Mouse (Mus musculus) effector memory CD4-positive, alpha-beta T cell, adult 7 months (primary cell): ENCODE data around the gene Dpm3. TPM values are rescaled to one million over a fixed set of nuclear protein-coding genes. Genes with fewer than 3 reads are reported as not detected.

Experiments used
- polyA plus RNA-seq: library from polyadenylated mRNA; unstranded; fragments of 100-300 nt; shearing (Covaris generic); gene quantifications from one replicate; pipeline ENCODE4 v1.2.1, GENCODE M21; 2017

Dpm3 gene
- 76.3 TPM for polyA plus RNA-seq

GRCm38 (mm10) chr3:89259076-89259475 lies at the start of gene Dpm3:
Gene Dpm3 (plus strand): TSS chr3:89259358.

GRCm38 (mm10) chr3:89214681-89215411 lies 44.3 kb upstream of the Dpm3 start, which contains the start of gene Thbs3:
Gene Thbs3 (plus strand): TSS chr3:89215180.

GRCm38 (mm10) chr3:89226900-89227299 lies 32.3 kb upstream of the Dpm3 start, which contains the start of gene Mtx1:
Gene Mtx1 (minus strand): TSS chr3:89227088.

GRCm38 (mm10) chr3:89228836-89229235 lies 30.3 kb upstream of the Dpm3 start, which contains the start of gene Muc1:
Gene Muc1 (plus strand): TSS chr3:89229057.

GRCm38 (mm10) chr3:89245688-89246171 lies 13.4 kb upstream of the Dpm3 start, which contains the start of gene Krtcap2:
Gene Krtcap2 (plus strand): TSS chr3:89245966.

GRCm38 (mm10) chr3:89246261-89247100 lies 12.7 kb upstream of the Dpm3 start, which contains the start of gene Trim46:
Gene Trim46 (minus strand): TSS chr3:89246309.

GRCm38 (mm10) chr3:89270051-89270755 lies 11.0 kb downstream of the Dpm3 start, which contains the start of gene Slc50a1:
Gene Slc50a1 (minus strand): TSS chr3:89270570.

GRCm38 (mm10) chr3:89280606-89281511 lies 21.7 kb downstream of the Dpm3 start, which contains the start of gene Efna1:
Gene Efna1 (minus strand): TSS chr3:89281142.

Other genes with a start within 250 kb of the Dpm3 start
- 76.9 TPM for gene Rusc1, start 166.0 kb upstream of the Dpm3 start, polyA plus RNA-seq
- gene Gm43738, start 158.3 kb upstream of the Dpm3 start, polyA plus RNA-seq = not detected
- gene Fdps, start 157.4 kb upstream of the Dpm3 start, polyA plus RNA-seq = 39.4 TPM
- not detected for gene Pklr, start 123.2 kb upstream of the Dpm3 start, polyA plus RNA-seq
- 0.48 TPM for gene Hcn3, start 99.2 kb upstream of the Dpm3 start, polyA plus RNA-seq
- 80.7 TPM for gene Clk2, start 94.6 kb upstream of the Dpm3 start, polyA plus RNA-seq
- 240 TPM for gene Scamp3, start 81.9 kb upstream of the Dpm3 start, polyA plus RNA-seq
- 102 TPM for gene Fam189b, start 76.2 kb upstream of the Dpm3 start, polyA plus RNA-seq
- 106 TPM for gene Gba, start 56.4 kb upstream of the Dpm3 start, polyA plus RNA-seq
- 2.3 TPM for gene Thbs3, start 44.2 kb upstream of the Dpm3 start, polyA plus RNA-seq
- gene Mtx1, start 32.3 kb upstream of the Dpm3 start, polyA plus RNA-seq = 86.4 TPM
- 12.5 TPM for gene Muc1, start 30.3 kb upstream of the Dpm3 start, polyA plus RNA-seq
- gene Krtcap2, start 13.4 kb upstream of the Dpm3 start, polyA plus RNA-seq = 246 TPM
- 2.6 TPM for gene Trim46, start 13.0 kb upstream of the Dpm3 start, polyA plus RNA-seq
- 134 TPM for gene Slc50a1, start 11.2 kb downstream of the Dpm3 start, polyA plus RNA-seq
- not detected for gene Efna1, start 21.8 kb downstream of the Dpm3 start, polyA plus RNA-seq
- not detected for gene Efna3, start 63.6 kb downstream of the Dpm3 start, polyA plus RNA-seq
- 0.32 TPM for gene Efna4, start 78.7 kb downstream of the Dpm3 start, polyA plus RNA-seq
- gene Adam15, start 90.6 kb downstream of the Dpm3 start, polyA plus RNA-seq = 18.8 TPM
- gene Dcst2, start 102.6 kb downstream of the Dpm3 start, polyA plus RNA-seq = 0.16 TPM
- gene Dcst1, start 105.9 kb downstream of the Dpm3 start, polyA plus RNA-seq = 0.16 TPM
- 10.7 TPM for gene Zbtb7b, start 135.4 kb downstream of the Dpm3 start, polyA plus RNA-seq
- gene Lenep, start 143.4 kb downstream of the Dpm3 start, polyA plus RNA-seq = not detected
- 32.0 TPM for gene Flad1, start 152.5 kb downstream of the Dpm3 start, polyA plus RNA-seq
- 10.2 TPM for gene Cks1b, start 159.0 kb downstream of the Dpm3 start, polyA plus RNA-seq
- 71.5 TPM for gene Shc1, start 159.1 kb downstream of the Dpm3 start, polyA plus RNA-seq
- 47.8 TPM for gene Pygo2, start 170.9 kb downstream of the Dpm3 start, polyA plus RNA-seq
- gene Pbxip1, start 177.3 kb downstream of the Dpm3 start, polyA plus RNA-seq = 109 TPM
- gene Pmvk, start 195.2 kb downstream of the Dpm3 start, polyA plus RNA-seq = 7.7 TPM